Mouse (Mus musculus) heart, adult 2 months (tissue): ENCODE data around the gene Top3a. TPM values are rescaled to one million over a fixed set of nuclear protein-coding genes. Genes with fewer than 3 reads are reported as not detected.

ENCODE experiments used
- DNase-seq, 2 experiments: peaks; one replicate each; pipeline ENCODE4 v3.0.0; 2021
- H3K27ac ChIP-seq: fragments of 200-600 bp; 2 replicates; pipeline ENCODE4 v1.8.1; 2022
- H3K27me3 ChIP-seq: fragments of 200-500 bp; 2 replicates; pipeline ENCODE4 v1.6.1; 2012; ENCODE audit warnings: mild to moderate bottlenecking, low read length, inconsistent platforms, mixed read lengths; ENCODE audit not compliant: control insufficient read depth, insufficient read depth
- H3K36me3 ChIP-seq: fragments of 200-500 bp; 2 replicates; pipeline ENCODE4 v1.6.1; 2012; ENCODE audit warnings: low read length, inconsistent platforms; ENCODE audit not compliant: control insufficient read depth, insufficient read depth
- H3K4me1 ChIP-seq: fragments of 200-500 bp; 2 replicates; pipeline ENCODE4 v1.6.1; 2011; ENCODE audit warnings: low read length; ENCODE audit not compliant: control insufficient read depth, insufficient read depth
- H3K4me3 ChIP-seq: fragments of 200-600 bp; 2 replicates; pipeline ENCODE4 v1.8.1; 2022
- H3K79me2 ChIP-seq: fragments of 200-500 bp; replicated peaks from 2 replicates; pipeline ENCODE4 v1.6.1; 2012; ENCODE audit warnings: mild to moderate bottlenecking, inconsistent platforms, low read length, moderate library complexity, mixed read lengths; ENCODE audit not compliant: control insufficient read depth, insufficient read depth
- H3K9ac ChIP-seq: fragments of 200-500 bp; 2 replicates; pipeline ENCODE4 v1.6.1; 2012; ENCODE audit warnings: low read depth, mild to moderate bottlenecking, control low read depth, inconsistent platforms, low read length, mixed read lengths
- CTCF ChIP-seq: fragments of 200-600 bp; IDR thresholded peaks from 2 replicates; pipeline ENCODE4 v1.8.1; 2022; ENCODE audit warnings: antibody characterized with exemption, mild to moderate bottlenecking, moderate library complexity
- EP300 ChIP-seq: fragments of 200-500 bp; IDR thresholded peaks from 2 replicates; pipeline ENCODE4 v1.6.1; 2011; ENCODE audit warnings: low read depth, low read length, control low read depth; ENCODE audit not compliant: insufficient read depth
- POLR2A ChIP-seq: fragments of 200-500 bp; IDR thresholded peaks from 2 replicates; pipeline ENCODE4 v1.6.1; 2011; ENCODE audit warnings: mild to moderate bottlenecking, low read depth, low read length, control low read depth; ENCODE audit not compliant: insufficient read depth
- WGBS: fragments of 180-500 bp; shearing (Covaris S2); methylation state at CpG from one replicate; pipeline ENCODE4 v1.1.7; 2018; 5-methylcytosine and 5-hydroxymethylcytosine counted together
- intact Hi-C: fragments of 180-260 bp; cut with DNase I; formaldehyde crosslinking; loops from one replicate; pipeline ENCODE4 v1.15.1; 2025
- polyA plus RNA-seq: library from polyadenylated mRNA; depleted of rRNA; stranded (reverse); fragments of >200 nt; gene quantifications from 2 replicates; pipeline ENCODE4 v1.2.3, GENCODE M21; 2012
- total RNA-seq, 2 experiments: library from RNA; stranded (reverse); gene quantifications; 2 replicates each; pipeline ENCODE4 v1.2.3; 2021

The Top3a gene
- total and polyA plus RNA-seq, 3 experiments, result 3.4 to 4.6 (median 3.7) TPM

GRCm38 (mm10) chr11:60707672-60708071 lies 69.5 kb downstream of the Top3a start:
- H3K4me1 ChIP-seq, result peaks cover 11% of the 10 kb centered on the region
- H3K9ac ChIP-seq, result peak overlapping the region; percentile 36; the same call in 1 of the 2 replicates
- H3K36me3 ChIP-seq, result peaks cover 5% of the 10 kb centered on the region; the same call in 1 of the 2 replicates
- TF ChIP-seq EP300 (peak; percentile 83), POLR2A (peak; percentile 63), CTCF (no peak)
- DNase-seq, result peak; percentile 91 to 93
- H3K4me3 ChIP-seq, result peak overlapping the region; percentile 20; the same call in 1 of the 2 replicates
- H3K27ac ChIP-seq, result peak overlapping the region; percentile 89
- 13% methylated on average over 3 of the region's 3 CpGs for WGBS
- intact Hi-C loops, result no loop called here
- H3K79me2 ChIP-seq, result 0 out of 2 replicates have a peak, but pooled peaks cover 1% of the 10 kb centered on the region
- no peaks in the 10 kb centered on the region for H3K27me3 ChIP-seq

- no peaks in the 10 kb centered on the region for H3K27me3 ChIP-seq
- peak; percentile 13 to 28 for DNase-seq
- peaks cover 11% of the 10 kb centered on the region for H3K4me1 ChIP-seq
- H3K9ac ChIP-seq, result peak overlapping the region; percentile 36
- intact Hi-C loops, result no loop called here
- H3K27ac ChIP-seq, result peak overlapping the region; percentile 89
- H3K36me3 ChIP-seq, result peaks cover 5% of the 10 kb centered on the region; the same call in 1 of the 2 replicates
- H3K4me3 ChIP-seq, result peak overlapping the region; percentile 20; the same call in 1 of the 2 replicates
- H3K79me2 ChIP-seq, result 0 out of 2 replicates have a peak, but pooled peaks cover 1% of the 10 kb centered on the region
- TF ChIP-seq CTCF, result no peak
- TF ChIP-seq POLR2A, result no peak
- TF ChIP-seq EP300, result no peak
- WGBS, result 88% methylated on average over 14 of the region's 14 CpGs
Measured at GRCm38 (mm10) chr11:60706696-60707480, 70.3 kb downstream of the Top3a start.

- Histone ChIP-seq H3K79me2 (0 out of 2 replicates have a peak, but pooled peaks cover 1% of the 10 kb centered on the region), H3K27me3 (no peaks in the 10 kb centered on the region), H3K4me1 (peaks cover 11% of the 10 kb centered on the region), H3K27ac (no peak overlapping the region), H3K4me3 (no peak overlapping the region), H3K9ac (no peak overlapping the region), H3K36me3 (peaks cover 5% of the 10 kb centered on the region; the same call in 1 of the 2 replicates)
- intact Hi-C loops, result no loop called here
- WGBS, result 95% methylated on average over 7 of the region's 7 CpGs
- peak in 1 of 2 experiments; percentile 14 for DNase-seq
- TF ChIP-seq EP300 (no peak), CTCF (no peak), POLR2A (no peak)
Measured at GRCm38 (mm10) chr11:60706076-60706475, 71.1 kb downstream of the Top3a start.

GRCm38 (mm10) chr11:60705255-60705654 lies 71.9 kb downstream of the Top3a start:
- H3K4me3 ChIP-seq, result no peak overlapping the region
- no peak overlapping the region for H3K9ac ChIP-seq
- intact Hi-C loops, result no loop called here
- WGBS, result 95% methylated on average over 3 of the region's 3 CpGs
- no peak for DNase-seq
- no peak for TF ChIP-seq CTCF
- TF ChIP-seq POLR2A, result no peak
- no peak for TF ChIP-seq EP300
- peaks cover 5% of the 10 kb centered on the region; the same call in 1 of the 2 replicates for H3K36me3 ChIP-seq
- peaks cover 11% of the 10 kb centered on the region for H3K4me1 ChIP-seq
- no peaks in the 10 kb centered on the region for H3K27me3 ChIP-seq
- H3K27ac ChIP-seq, result no peak overlapping the region
- H3K79me2 ChIP-seq, result 0 out of 2 replicates have a peak, but pooled peaks cover 1% of the 10 kb centered on the region

GRCm38 (mm10) chr11:60704023-60704880 lies 72.9 kb downstream of the Top3a start:
- Histone ChIP-seq H3K36me3 (peaks cover 5% of the 10 kb centered on the region; the same call in 1 of the 2 replicates), H3K9ac (no peak overlapping the region), H3K4me3 (no peak overlapping the region), H3K4me1 (peaks cover 11% of the 10 kb centered on the region), H3K27me3 (no peaks in the 10 kb centered on the region), H3K27ac (no peak overlapping the region), H3K79me2 (0 out of 2 replicates have a peak, but pooled peaks cover 1% of the 10 kb centered on the region)
- peak; percentile 2 to 17 for DNase-seq
- intact Hi-C loops, result no loop called here
- TF ChIP-seq POLR2A (no peak), EP300 (no peak), CTCF (no peak)
- 93% methylated on average over 19 of the region's 19 CpGs for WGBS
